Mouse (Mus musculus): ENCODE measurements around the gene Atp1b1.

DNA sequence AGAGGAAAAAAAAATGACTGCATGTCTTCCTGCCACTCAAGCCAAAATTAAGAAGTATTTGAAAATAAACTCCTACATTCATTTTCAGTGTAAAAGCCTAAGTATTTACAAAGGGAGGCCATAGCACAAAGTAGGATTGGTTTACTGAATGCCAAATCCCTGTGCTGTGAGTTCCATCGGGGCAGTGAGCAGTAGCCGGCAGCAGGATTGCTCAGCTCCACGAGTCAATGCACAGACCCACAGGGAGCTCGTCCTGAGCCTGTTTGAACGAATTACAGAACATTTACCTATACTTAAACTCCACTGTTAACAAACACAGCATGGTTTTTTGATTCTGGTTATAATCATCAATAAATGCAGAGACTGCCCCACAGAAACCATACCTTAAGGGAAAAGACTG is 25.5 kb downstream of the Atp1b1 start:
- TF ChIP-seq POLR2A (IDR thresholded peaks at IDR 0.05; ENCODE audit: low read depth, low read length) (no peak), CTCF (conservative IDR thresholded peaks at IDR 0.05; ENCODE audit: insufficient read depth, insufficient read length, low read depth, low read length) (no peak)

Data from kidney, adult 2 months (tissue).